Mouse (Mus musculus) heart, embryonic 12.5 days (tissue): ENCODE data around the gene Rbm18. TPM values are rescaled to one million over a fixed set of nuclear protein-coding genes. Genes with fewer than 3 reads are reported as not detected.
"Not testable (repeated sequence)": the region's sequence is repeated elsewhere in the genome, so short reads cannot be mapped to it uniquely, and the experiment has no call there.

Source experiments
- ATAC-seq: fragments of 200-750 bp; cut with Nextera tagmentation; 2 replicates; pipeline ENCODE4 v1.8.0; 2017; ENCODE audit warnings: moderate TSS enrichment, moderate library complexity; ENCODE audit not compliant: insufficient number of reproducible peaks, low FRiP score
- H3K27ac ChIP-seq: fragments of 300-500 bp; sonication (generic); 2 replicates; pipeline ENCODE4 v1.5.1; 2016; ENCODE audit warnings: mild to moderate bottlenecking, moderate library complexity; ENCODE audit not compliant: poor library complexity, severe bottlenecking
- H3K27me3 ChIP-seq: fragments of 300-500 bp; sonication (generic); replicated peaks from 2 replicates; pipeline ENCODE4 v1.6.1; 2016; ENCODE audit warnings: mild to moderate bottlenecking, moderate library complexity
- H3K36me3 ChIP-seq: fragments of 300-500 bp; sonication (generic); 2 replicates; pipeline ENCODE4 v1.6.1; 2016; ENCODE audit warnings: mild to moderate bottlenecking, moderate library complexity
- H3K4me1 ChIP-seq: fragments of 300-500 bp; sonication (generic); replicated peaks from 2 replicates; pipeline ENCODE4 v1.6.1; 2016; ENCODE audit warnings: mild to moderate bottlenecking
- H3K4me2 ChIP-seq: fragments of 300-500 bp; sonication (generic); 2 replicates; pipeline ENCODE4 v1.6.1; 2016; ENCODE audit warnings: mild to moderate bottlenecking, moderate library complexity
- H3K4me3 ChIP-seq: fragments of 300-500 bp; sonication (generic); 2 replicates; pipeline ENCODE4 v1.5.1; 2016; ENCODE audit warnings: mild to moderate bottlenecking
- H3K9ac ChIP-seq: fragments of 300-500 bp; sonication (generic); 2 replicates; pipeline ENCODE4 v1.6.1; 2016; ENCODE audit warnings: mild to moderate bottlenecking, moderate library complexity
- H3K9me3 ChIP-seq: fragments of 300-500 bp; sonication (generic); replicated peaks from 2 replicates; pipeline ENCODE4 v1.6.1; 2016; ENCODE audit warnings: mild to moderate bottlenecking, moderate library complexity
- WGBS: fragments of 180-500 bp; shearing (Covaris S2); methylation state at CpG from one replicate; pipeline ENCODE4 v1.1.7; 2016; 5-methylcytosine and 5-hydroxymethylcytosine counted together
- polyA plus RNA-seq: library from polyadenylated mRNA; unstranded; fragments of >200 nt; fragmentation: Nextera tagmentation; extraction: Ambion mirVana; gene quantifications from 2 replicates; pipeline ENCODE4 v1.2.1, GENCODE M21; 2016

The Rbm18 gene
- polyA plus RNA-seq, result 52.4 and 56.1 TPM in 2 replicates

DNA sequence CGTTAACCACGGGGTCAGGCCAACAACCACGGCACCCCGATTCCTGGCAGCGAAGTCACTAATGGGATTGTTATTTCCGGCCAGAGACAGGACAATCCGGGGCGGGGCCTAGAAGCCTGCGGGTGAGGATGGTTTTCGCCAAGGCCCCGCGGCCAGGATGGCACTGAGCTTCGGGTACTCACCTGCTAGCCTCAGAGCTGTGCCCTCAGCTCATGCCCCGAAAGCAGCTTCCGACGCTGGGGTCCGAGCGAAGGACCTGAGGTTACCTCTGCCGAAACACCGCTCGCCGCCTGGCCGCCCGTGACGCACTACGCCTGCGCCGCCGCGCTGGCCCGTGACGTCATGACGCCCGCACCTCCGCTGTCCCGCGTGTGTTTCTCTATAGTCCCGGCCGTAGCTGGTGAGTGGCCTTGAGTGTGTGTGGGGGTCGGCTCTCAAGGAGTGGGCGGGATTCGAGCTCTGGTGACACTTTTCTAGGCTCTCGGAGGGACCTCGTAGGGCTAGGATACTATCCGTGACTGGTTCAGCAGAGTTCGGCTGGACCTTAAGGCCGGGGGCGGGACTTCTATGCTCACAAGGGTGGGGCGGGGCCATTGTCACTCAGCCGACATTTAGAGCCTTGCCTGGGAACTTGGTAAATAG, at the start of gene Rbm18, which contains the start of gene Mrrf:
TSS of gene Rbm18 (minus strand) at position 474 of the 642 bp plus-strand sequence.
TSS of gene Mrrf (plus strand) at position 90 of the 642 bp plus-strand sequence.
- peak within 1 kb of the TSS; percentile 79 for H3K9ac ChIP-seq
- under 1% methylated on average over 50 of the region's 50 CpGs for WGBS

GRCm38 (mm10) chr2:36184876-36185275, 48.3 kb upstream of the Rbm18 start:
- Histone ChIP-seq H3K4me1 (peaks cover 12% of the 10 kb centered on the region; the same call in 1 of the 2 replicates), H3K4me3 (no peak overlapping the region), H3K4me2 (no peak overlapping the region), H3K27me3 (no peaks in the 10 kb centered on the region), H3K27ac (no peak overlapping the region), H3K36me3 (peaks cover 7% of the 10 kb centered on the region; the same call in 1 of the 2 replicates), H3K9me3 (no peaks in the 10 kb centered on the region), H3K9ac (no peak overlapping the region)
- ATAC-seq, result no peak
- WGBS, result 76% methylated on average over 6 of the region's 6 CpGs

More for the DNA sequence above, at the start of gene Rbm18, which contains the start of gene Mrrf:
- ATAC-seq, result peak; percentile 96
- H3K4me3 ChIP-seq, result peak within 1 kb of the TSS; percentile 74
- H3K4me2 ChIP-seq, result peak within 1 kb of the TSS; percentile 75
- peaks cover 36% of the 10 kb centered on the region for H3K36me3 ChIP-seq
- peaks cover 23% of the 10 kb centered on the region for H3K4me1 ChIP-seq
- peak within 1 kb of the TSS; percentile 87 for H3K27ac ChIP-seq
- H3K27me3 ChIP-seq, result no peaks in the 10 kb centered on the region
- H3K9me3 ChIP-seq, result no peaks in the 10 kb centered on the region

DNA sequence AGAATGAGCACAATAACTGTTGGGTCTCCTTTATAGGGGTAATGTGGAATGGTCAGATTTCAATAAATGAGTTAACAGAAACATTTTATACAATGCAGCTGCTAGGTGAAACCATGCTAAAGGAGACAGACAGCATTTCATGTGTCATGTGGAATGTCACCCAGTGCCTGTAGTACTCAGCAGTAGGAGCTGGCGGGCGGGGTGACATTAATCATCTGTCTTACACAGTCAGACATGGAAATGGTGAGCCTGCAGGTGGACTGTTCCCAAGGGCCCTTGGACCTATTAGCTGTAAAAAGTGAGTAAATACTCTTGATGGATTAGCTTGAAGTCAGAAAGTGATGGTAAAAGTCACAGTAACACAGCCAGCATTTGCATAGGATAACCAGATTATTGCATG, 47.6 kb upstream of the Rbm18 start:
- Histone ChIP-seq H3K36me3 (peaks cover 7% of the 10 kb centered on the region; the same call in 1 of the 2 replicates), H3K27me3 (no peaks in the 10 kb centered on the region), H3K9ac (no peak overlapping the region), H3K27ac (no peak overlapping the region), H3K9me3 (no peaks in the 10 kb centered on the region), H3K4me3 (no peak overlapping the region), H3K4me1 (peaks cover 18% of the 10 kb centered on the region; the same call in 1 of the 2 replicates), H3K4me2 (no peak overlapping the region)
- no peak for ATAC-seq
- 87% methylated on average over 2 of the region's 2 CpGs for WGBS

DNA sequence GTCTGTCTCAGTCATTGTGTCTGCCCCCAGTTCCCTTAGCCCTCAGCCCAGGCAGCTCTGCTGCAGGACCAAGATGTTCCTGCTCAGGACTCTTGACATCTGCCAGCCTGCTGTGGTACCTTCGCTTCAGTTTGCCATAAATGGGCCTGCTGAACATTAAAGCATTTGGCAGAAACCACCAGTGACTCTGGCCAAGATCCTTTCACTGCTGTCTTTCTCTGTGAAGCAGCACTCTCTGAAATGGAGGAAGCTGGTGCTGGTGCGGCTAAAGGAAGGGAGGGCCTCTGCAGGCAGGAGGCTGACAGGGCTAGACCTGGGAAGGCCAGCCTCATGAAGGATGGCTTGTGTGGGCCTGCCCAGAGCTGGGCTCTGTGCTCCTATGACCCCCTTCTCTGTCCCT, 46.7 kb upstream of the Rbm18 start:
- Histone ChIP-seq H3K9ac (no peak overlapping the region; the same call in 1 of the 2 replicates), H3K27ac (no peak overlapping the region; the same call in 1 of the 2 replicates)
- WGBS, result 72% methylated on average over 2 of the region's 2 CpGs

GRCm38 (mm10) chr2:36181587-36182368, 45.2 kb upstream of the Rbm18 start:
- not testable (repeated sequence) for H3K4me3 ChIP-seq, H3K9ac ChIP-seq, ATAC-seq, H3K4me2 ChIP-seq, H3K9me3 ChIP-seq, H3K27ac ChIP-seq, H3K27me3 ChIP-seq
- H3K36me3 ChIP-seq, result peaks cover 21% of the 10 kb centered on the region
- peaks cover 21% of the 10 kb centered on the region; the same call in 1 of the 2 replicates for H3K4me1 ChIP-seq
- 87% methylated on average over 4 of the region's 4 CpGs for WGBS

More for the DNA sequence above, 46.7 kb upstream of the Rbm18 start:
- 0 out of 2 replicates have a peak, but pooled peaks have one; percentile 18 for ATAC-seq
- Histone ChIP-seq H3K4me3 (no peak overlapping the region), H3K9me3 (no peaks in the 10 kb centered on the region), H3K4me1 (peaks cover 18% of the 10 kb centered on the region; the same call in 1 of the 2 replicates), H3K4me2 (no peak overlapping the region), H3K36me3 (peaks cover 12% of the 10 kb centered on the region), H3K27me3 (no peaks in the 10 kb centered on the region)

- WGBS, result 51% methylated on average over 3 of the region's 3 CpGs
- no peak overlapping the region for H3K27ac ChIP-seq
Observed at GRCm38 (mm10) chr2:36179487-36179886, 42.9 kb upstream of the Rbm18 start.

DNA sequence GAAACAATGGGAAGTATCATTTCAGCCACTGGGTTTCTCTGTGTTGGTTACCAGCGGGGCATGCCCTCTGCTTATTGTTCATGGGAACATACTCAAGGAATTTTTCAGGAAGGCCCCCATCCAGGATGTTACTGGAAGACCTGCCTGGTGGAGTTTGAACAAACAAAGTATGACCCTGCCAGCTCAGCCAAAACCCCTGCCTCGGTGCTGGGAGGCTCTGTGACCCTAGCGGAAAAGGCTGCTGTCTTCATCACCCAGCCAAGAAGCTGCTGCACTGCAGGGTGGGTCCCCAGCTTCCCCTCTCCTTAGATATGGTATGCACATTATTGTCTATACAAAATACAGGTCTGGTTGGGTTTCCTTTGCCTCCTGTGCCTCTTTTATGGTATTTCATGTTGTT, 36.0 kb upstream of the Rbm18 start:
- peaks cover 20% of the 10 kb centered on the region for H3K36me3 ChIP-seq
- H3K9me3 ChIP-seq, result no peaks in the 10 kb centered on the region
- no peak overlapping the region for H3K9ac ChIP-seq
- H3K4me2 ChIP-seq, result no peak overlapping the region
- ATAC-seq, result no peak
- peaks cover 20% of the 10 kb centered on the region for H3K4me1 ChIP-seq
- H3K4me3 ChIP-seq, result no peak overlapping the region
- no peaks in the 10 kb centered on the region for H3K27me3 ChIP-seq
- 87% methylated on average over 3 of the region's 3 CpGs for WGBS
- no peak overlapping the region for H3K27ac ChIP-seq

More at GRCm38 (mm10) chr2:36179487-36179886, 42.9 kb upstream of the Rbm18 start:
- no peaks in the 10 kb centered on the region for H3K9me3 ChIP-seq
- peaks cover 25% of the 10 kb centered on the region for H3K36me3 ChIP-seq
- peaks cover 29% of the 10 kb centered on the region for H3K4me1 ChIP-seq
- ATAC-seq, result no peak
- H3K4me2 ChIP-seq, result no peak overlapping the region
- no peak overlapping the region for H3K4me3 ChIP-seq
- no peaks in the 10 kb centered on the region for H3K27me3 ChIP-seq
- no peak overlapping the region for H3K9ac ChIP-seq

DNA sequence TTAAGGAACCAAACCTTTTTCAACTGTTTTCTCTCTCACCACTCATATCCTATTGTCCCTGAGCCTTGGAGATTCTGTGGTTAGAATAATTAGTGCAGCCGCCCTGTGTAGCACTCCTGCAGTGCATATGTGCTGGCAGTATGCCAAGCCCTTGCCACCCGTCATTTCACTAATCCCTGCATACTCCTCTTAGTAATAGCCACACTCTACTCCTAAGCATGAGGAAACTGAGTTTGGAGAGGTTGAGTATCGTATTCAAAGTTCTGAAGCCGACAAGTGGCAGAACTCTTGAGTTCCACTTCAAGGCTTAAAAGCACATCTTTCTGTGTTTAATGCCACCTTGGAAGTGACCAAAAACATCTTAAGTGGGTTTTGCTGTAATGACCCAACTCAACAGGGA, 35.6 kb upstream of the Rbm18 start:
- H3K9me3 ChIP-seq, result no peaks in the 10 kb centered on the region
- 53% methylated on average over 4 of the region's 4 CpGs for WGBS
- ATAC-seq, result no peak
- no peaks in the 10 kb centered on the region for H3K27me3 ChIP-seq
- H3K9ac ChIP-seq, result no peak overlapping the region
- H3K36me3 ChIP-seq, result peaks cover 16% of the 10 kb centered on the region
- H3K4me3 ChIP-seq, result no peak overlapping the region
- H3K4me1 ChIP-seq, result peaks cover 20% of the 10 kb centered on the region
- H3K4me2 ChIP-seq, result no peak overlapping the region
- H3K27ac ChIP-seq, result no peak overlapping the region

GRCm38 (mm10) chr2:36169176-36169575, 32.6 kb upstream of the Rbm18 start:
- Histone ChIP-seq H3K4me3 (no peak overlapping the region), H3K4me1 (peaks cover 9% of the 10 kb centered on the region), H3K4me2 (no peak overlapping the region), H3K36me3 (peaks cover 18% of the 10 kb centered on the region), H3K9ac (no peak overlapping the region), H3K9me3 (no peaks in the 10 kb centered on the region), H3K27ac (no peak overlapping the region), H3K27me3 (no peaks in the 10 kb centered on the region)
- ATAC-seq, result no peak
- WGBS, result 70% methylated on average over 4 of the region's 4 CpGs

- no peak for ATAC-seq
- Histone ChIP-seq H3K36me3 (peaks cover 21% of the 10 kb centered on the region), H3K9me3 (no peaks in the 10 kb centered on the region), H3K27ac (no peak overlapping the region), H3K4me3 (no peak overlapping the region), H3K27me3 (no peaks in the 10 kb centered on the region), H3K4me1 (peaks cover 9% of the 10 kb centered on the region), H3K9ac (no peak overlapping the region), H3K4me2 (no peak overlapping the region)
- WGBS, result 52% methylated on average over 1 of the region's 1 CpGs
Observed at GRCm38 (mm10) chr2:36167990-36168618, 31.5 kb upstream of the Rbm18 start.

- H3K27me3 ChIP-seq, result no peaks in the 10 kb centered on the region
- H3K27ac ChIP-seq, result no peak overlapping the region
- H3K4me3 ChIP-seq, result no peak overlapping the region
- 82% methylated on average over 4 of the region's 4 CpGs for WGBS
- H3K9ac ChIP-seq, result no peak overlapping the region
- H3K36me3 ChIP-seq, result peaks cover 52% of the 10 kb centered on the region
- H3K9me3 ChIP-seq, result no peaks in the 10 kb centered on the region
- no peak overlapping the region for H3K4me2 ChIP-seq
- ATAC-seq, result no peak
- H3K4me1 ChIP-seq, result no peaks in the 10 kb centered on the region
Observed at GRCm38 (mm10) chr2:36159336-36159735, 22.8 kb upstream of the Rbm18 start.
